ENCODE assay signal across 1 mouse cellular context in the genomic region with DNA sequence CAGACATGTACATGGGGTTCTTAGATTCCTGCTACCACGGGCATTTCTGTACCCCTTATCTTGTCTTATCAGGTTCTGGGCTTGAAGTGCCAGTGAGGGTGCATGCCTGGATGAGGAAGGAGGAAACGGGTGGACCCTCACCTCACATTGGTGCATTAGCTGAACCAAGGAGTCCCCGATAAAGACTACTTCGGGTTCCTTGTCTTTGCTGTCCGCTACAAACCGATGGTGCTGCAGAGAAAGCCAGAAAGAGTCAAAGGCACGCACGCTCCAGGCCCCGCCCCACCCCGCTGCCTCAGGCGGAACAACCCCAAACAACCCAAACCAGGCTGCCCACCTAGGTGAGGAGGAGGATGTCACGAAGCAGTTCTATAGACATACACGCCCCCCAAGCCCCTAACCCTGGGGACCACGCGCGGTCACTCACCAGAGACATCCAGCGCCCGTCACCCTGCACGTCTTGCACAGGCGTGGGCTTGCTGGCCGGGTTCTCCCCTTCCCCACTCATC.
A peak's percentile ranks its signal among the peaks of the same experiment; 100 is the strongest.
TF ChIP-seq lines count a peak whose summit lies in the region.

No protein-coding gene starts in this region.

TF ChIP-seq in MEL, 35 proteins besides CTCF, POLR2A, EP300 and RAD21:
- TF ChIP-seq SIN3A (IDR thresholded peaks at IDR 0.05; ENCODE audit: low read length) (peak; percentile 45), NRF1 (IDR thresholded peaks at IDR 0.05; ENCODE audit: insufficient read depth, low read depth, low read length, poor library complexity, severe bottlenecking) (0 out of 2 replicates have a peak, but pooled peaks have one; percentile 37), JUND (IDR thresholded peaks at IDR 0.05; ENCODE audit: low read depth, low read length) (no peak), RCOR1 (IDR thresholded peaks at IDR 0.05; ENCODE audit: low read depth, low read length) (peak; percentile 64), MEF2A (IDR thresholded peaks at IDR 0.05; ENCODE audit: extremely low read depth, insufficient replicate concordance, low read depth, low read length, poor library complexity, severe bottlenecking) (no peak), TAL1 (IDR thresholded peaks at IDR 0.05; ENCODE audit: low read length) (peak; percentile 9; the same call in 1 of the 2 replicates), GATA1 (IDR thresholded peaks at IDR 0.05; ENCODE audit: low read depth, low read length) (peak; percentile 85), MXI1 (IDR thresholded peaks at IDR 0.05; ENCODE audit: low read depth, low read length) (peak; percentile 60; the same call in 1 of the 2 replicates), MAX (IDR thresholded peaks at IDR 0.05; ENCODE audit: low read length) (peak; percentile 46), MYB (IDR thresholded peaks at IDR 0.05; ENCODE audit: low read depth, low read length) (no peak), NELFE (IDR thresholded peaks at IDR 0.05; ENCODE audit: low read depth, low read length) (no peak), MAZ (IDR thresholded peaks at IDR 0.05; ENCODE audit: low read depth, low read length) (peak; percentile 79; the same call in 1 of the 2 replicates), MYC (IDR thresholded peaks at IDR 0.05; ENCODE audit: low read depth, low read length) (peak; percentile 63; the same call in 1 of the 2 replicates), ETS1 (IDR thresholded peaks at IDR 0.05; ENCODE audit: low read depth, low read length) (peak; percentile 48; the same call in 1 of the 2 replicates), ZKSCAN1 (IDR thresholded peaks at IDR 0.05; ENCODE audit: low read depth, low read length) (no peak), ELF1 (IDR thresholded peaks at IDR 0.05; ENCODE audit: low read depth, low read length) (peak; percentile 47), CHD2 (IDR thresholded peaks at IDR 0.05; ENCODE audit: low read length) (no peak), TCF12 (IDR thresholded peaks at IDR 0.05; ENCODE audit: low read depth, low read length) (peak; percentile 58; the same call in 1 of the 2 replicates), BHLHE40 (IDR thresholded peaks at IDR 0.05; ENCODE audit: borderline replicate concordance, low read depth, low read length) (peak; percentile 47; the same call in 1 of the 2 replicates)
